Mouse (Mus musculus) pancreas, adult 10 weeks (tissue): ENCODE data around the gene Aldh5a1. TPM values are rescaled to one million over a fixed set of nuclear protein-coding genes. Genes with fewer than 3 reads are reported as not detected.

ENCODE experiments used
- polyA plus RNA-seq: library from polyadenylated mRNA; stranded (reverse); fragments of 350-450 nt; fragmentation: Illumina TruSeq; extraction: RNeasy Lipid Tissue Mini Kit (QIAGEN cat#74804); gene quantifications from one replicate; pipeline ENCODE4 v1.2.3, GENCODE M21; 2015; ENCODE audit warnings: low read depth, low replicate concordance; ENCODE audit not compliant: insufficient read depth

The Aldh5a1 gene
- polyA plus RNA-seq, result 1.9 TPM

GRCm38 (mm10) chr13:24937108-24937838, at the start of gene Aldh5a1:
Gene Aldh5a1, minus strand, starts transcription at chr13:24937661.

GRCm38 (mm10) chr13:24942512-24943282, 5.2 kb upstream of the Aldh5a1 start, which contains the start of gene Gpld1:
Gene Gpld1, plus strand, starts transcription at chr13:24943152.

Other genes starting within 250 kb of the Aldh5a1 start
- gene Armh2, start 196.4 kb downstream of the Aldh5a1 start, polyA plus RNA-seq, result not detected
- 2.3 TPM for gene Gmnn, start 175.7 kb downstream of the Aldh5a1 start, polyA plus RNA-seq
- 21.4 TPM for gene BC005537, start 136.0 kb downstream of the Aldh5a1 start, polyA plus RNA-seq
- 17.2 TPM for gene Acot13, start 106.1 kb downstream of the Aldh5a1 start, polyA plus RNA-seq
- 10.2 TPM for gene Tdp2, start 106.0 kb downstream of the Aldh5a1 start, polyA plus RNA-seq
- gene D130043K22Rik, start 92.5 kb downstream of the Aldh5a1 start, polyA plus RNA-seq, result 0.26 TPM
- gene Gpld1, start 5.5 kb upstream of the Aldh5a1 start, polyA plus RNA-seq, result 3.5 TPM
- 5.9 TPM for gene Mrs2, start 82.7 kb upstream of the Aldh5a1 start, polyA plus RNA-seq
- 4.2 TPM for gene Dcdc2a, start 118.3 kb upstream of the Aldh5a1 start, polyA plus RNA-seq